Mouse (Mus musculus) myocyte (in vitro differentiated cells): ENCODE measurements around the gene Clcn6. TPM values are rescaled to one million over a fixed set of nuclear protein-coding genes. Genes with fewer than 3 reads are reported as not detected.
A peak's percentile ranks its signal among the peaks of the same experiment; 100 is the strongest.

Experiments
- H3K27me3 ChIP-seq: one replicate; pipeline ENCODE4 v1.6.1; 2011; ENCODE audit not compliant: control insufficient read depth, insufficient read depth, insufficient read length
- H3K36me3 ChIP-seq: one replicate; pipeline ENCODE4 v1.6.1; 2011; ENCODE audit not compliant: control insufficient read depth, insufficient read depth
- H3K4me2 ChIP-seq: one replicate; pipeline ENCODE4 v1.6.1; 2011; ENCODE audit warnings: low read depth, control low read depth
- H3K4me3 ChIP-seq: one replicate; pipeline ENCODE4 v1.5.1; 2011; ENCODE audit warnings: mild to moderate bottlenecking, control low read depth, moderate library complexity
- H3K79me2 ChIP-seq: one replicate; pipeline ENCODE4 v1.6.1; 2011; ENCODE audit not compliant: control insufficient read depth, insufficient read depth
- H3ac ChIP-seq: one replicate; pipeline ENCODE4 v1.6.1; 2011; ENCODE audit not compliant: control insufficient read depth, insufficient read length
- CEBPB ChIP-seq: IDR thresholded peaks from 2 replicates; pipeline ENCODE4 v1.6.1; 2011; ENCODE audit warnings: mild to moderate bottlenecking, moderate library complexity; ENCODE audit not compliant: poor library complexity, insufficient read depth, severe bottlenecking
- E2F4 ChIP-seq: IDR thresholded peaks from one replicate; pipeline ENCODE4 v1.6.1; 2011; ENCODE audit warnings: mild to moderate bottlenecking, control low read depth, moderate library complexity; ENCODE audit not compliant: insufficient read depth
- MYOD1 ChIP-seq, 3 experiments: IDR thresholded peaks; one replicate each; pipeline ENCODE4 v1.6.1; 2011; ENCODE audit warnings: control low read depth in 2 of 3, low read depth in 2 of 3, mild to moderate bottlenecking in 2 of 3, moderate library complexity in 1 of 3; ENCODE audit not compliant: insufficient read length in 2 of 3, control insufficient read depth in 1 of 3
- MYOG ChIP-seq, 3 experiments: IDR thresholded peaks; one replicate each; pipeline ENCODE4 v1.6.1; 2011; ENCODE audit warnings: control low read depth in 2 of 3, low read depth in 2 of 3, mild to moderate bottlenecking in 2 of 3; ENCODE audit not compliant: insufficient read length in 2 of 3, control insufficient read depth in 1 of 3, insufficient read depth in 1 of 3
- POLR2A ChIP-seq: IDR thresholded peaks from one replicate; pipeline ENCODE4 v1.6.1; 2011; ENCODE audit warnings: low read depth, mild to moderate bottlenecking, control low read depth, moderate library complexity; ENCODE audit not compliant: insufficient read length
- POLR2AphosphoS2 ChIP-seq: IDR thresholded peaks from one replicate; pipeline ENCODE4 v1.6.1; 2011; ENCODE audit warnings: low read depth, control low read depth; ENCODE audit not compliant: insufficient read length
- REST ChIP-seq: IDR thresholded peaks from one replicate; pipeline ENCODE4 v1.6.1; 2011; ENCODE audit warnings: mild to moderate bottlenecking, control low read depth, moderate library complexity; ENCODE audit not compliant: insufficient read depth, insufficient read length
- SRF ChIP-seq: IDR thresholded peaks from one replicate; pipeline ENCODE4 v1.6.1; 2011; ENCODE audit warnings: low read depth; ENCODE audit not compliant: control insufficient read depth, insufficient read length
- TCF12 ChIP-seq: IDR thresholded peaks from one replicate; pipeline ENCODE4 v1.6.1; 2011; ENCODE audit warnings: mild to moderate bottlenecking, control low read depth; ENCODE audit not compliant: poor library complexity, insufficient read depth, severe bottlenecking
- TCF3 ChIP-seq: IDR thresholded peaks from one replicate; pipeline ENCODE4 v1.6.1; 2011; ENCODE audit warnings: low read depth, control low read depth; ENCODE audit not compliant: insufficient read length
- USF1 ChIP-seq: IDR thresholded peaks from one replicate; pipeline ENCODE4 v1.6.1; 2011; ENCODE audit warnings: low read depth, mild to moderate bottlenecking, control low read depth, moderate library complexity
- polyA plus RNA-seq: library from polyadenylated mRNA; unstranded; fragments of >200 nt; fragmentation: generic; extraction: Trizol; gene quantifications from one replicate; pipeline ENCODE4 v1.2.1, GENCODE M21; 2012; ENCODE audit warnings: missing spikeins

Clcn6 gene
- polyA plus RNA-seq, 1 experiment: 19.6 TPM

- H3K79me2 ChIP-seq: no peaks in the 10 kb centered on the region
- no peaks in the 10 kb centered on the region for H3K36me3 ChIP-seq
- H3K4me2 ChIP-seq: no peak overlapping the region
- H3K27me3 ChIP-seq: peaks cover 5% of the 10 kb centered on the region
- H3ac ChIP-seq: no peak overlapping the region
- H3K4me3 ChIP-seq: no peak overlapping the region
- TF ChIP-seq POLR2A (no peak), SRF (no peak), USF1 (no peak), CEBPB (no peak), TCF3 (no peak), E2F4 (no peak), MYOG (IDR thresholded peaks at IDR 0.05; ENCODE audit: control insufficient read depth in 1 of 3, insufficient read depth in 1 of 3, insufficient read length in 2 of 3, low read depth in 2 of 3) (no peak), POLR2AphosphoS2 (no peak), REST (no peak), MYOD1 (IDR thresholded peaks at IDR 0.05; ENCODE audit: control insufficient read depth in 1 of 3, insufficient read length in 2 of 3, low read depth in 2 of 3) (no peak), TCF12 (no peak)
Observed at GRCm38 (mm10) chr4:147963623-147964022, 75.0 kb downstream of the Clcn6 start.

GRCm38 (mm10) chr4:147962781-147963180 is 75.8 kb downstream of the Clcn6 start:
- H3K4me3 ChIP-seq: no peak overlapping the region
- H3ac ChIP-seq: no peak overlapping the region
- peak overlapping the region; percentile 55 for H3K4me2 ChIP-seq
- H3K27me3 ChIP-seq: peaks cover 5% of the 10 kb centered on the region
- no peaks in the 10 kb centered on the region for H3K36me3 ChIP-seq
- H3K79me2 ChIP-seq: no peaks in the 10 kb centered on the region
- no peak for TF ChIP-seq TCF3
- no peak for TF ChIP-seq E2F4
- TF ChIP-seq MYOG (IDR thresholded peaks at IDR 0.05; ENCODE audit: control insufficient read depth in 1 of 3, insufficient read depth in 1 of 3, insufficient read length in 2 of 3, low read depth in 2 of 3): no peak
- TF ChIP-seq USF1: peak; percentile 46
- TF ChIP-seq CEBPB: no peak
- peak; percentile 54 for TF ChIP-seq POLR2A

GRCm38 (mm10) chr4:147959881-147960831 is 78.5 kb downstream of the Clcn6 start:
- Histone ChIP-seq H3K4me3 (no peak overlapping the region), H3K4me2 (peak overlapping the region; percentile 50), H3K36me3 (no peaks in the 10 kb centered on the region), H3K79me2 (no peaks in the 10 kb centered on the region), H3K27me3 (no peaks in the 10 kb centered on the region), H3ac (no peak overlapping the region)
- TF ChIP-seq MYOD1 (IDR thresholded peaks at IDR 0.05; ENCODE audit: control insufficient read depth in 1 of 3, insufficient read length in 2 of 3, low read depth in 2 of 3) (no peak), MYOG (IDR thresholded peaks at IDR 0.05; ENCODE audit: control insufficient read depth in 1 of 3, insufficient read depth in 1 of 3, insufficient read length in 2 of 3, low read depth in 2 of 3) (no peak), TCF3 (no peak), POLR2A (no peak)

- H3K4me2 ChIP-seq: no peak overlapping the region
- no peak overlapping the region for H3K4me3 ChIP-seq
- no peaks in the 10 kb centered on the region for H3K27me3 ChIP-seq
- H3K79me2 ChIP-seq: no peaks in the 10 kb centered on the region
- TF ChIP-seq REST (peak; percentile 94), SRF (no peak)
- no peak overlapping the region for H3ac ChIP-seq
- no peaks in the 10 kb centered on the region for H3K36me3 ChIP-seq
Observed at GRCm38 (mm10) chr4:147957141-147957540, 81.5 kb downstream of the Clcn6 start.

Other genes with a start within 250 kb of the Clcn6 start
- gene Zfp984, start 229.0 kb downstream of the Clcn6 start, polyA plus RNA-seq: 0.01 TPM
- gene Zfp933, start 190.5 kb downstream of the Clcn6 start, polyA plus RNA-seq: 0.66 TPM
- gene Miip, start 170.0 kb downstream of the Clcn6 start, polyA plus RNA-seq: 11.0 TPM
- gene Fv1, start 169.8 kb downstream of the Clcn6 start, polyA plus RNA-seq: 3.7 TPM
- gene Mfn2, start 134.1 kb downstream of the Clcn6 start, polyA plus RNA-seq: 75.8 TPM
- 77.2 TPM for gene Plod1, start 102.1 kb downstream of the Clcn6 start, polyA plus RNA-seq
- gene 2510039O18Rik, start 97.9 kb downstream of the Clcn6 start, polyA plus RNA-seq: 49.9 TPM
- 0.26 TPM for gene Nppb, start 53.0 kb downstream of the Clcn6 start, polyA plus RNA-seq
- gene Nppa, start 38.1 kb downstream of the Clcn6 start, polyA plus RNA-seq: not detected
- gene Mthfr, start 256 bp upstream of the Clcn6 start, polyA plus RNA-seq: 31.8 TPM
- gene Agtrap, start 49.2 kb upstream of the Clcn6 start, polyA plus RNA-seq: 10.9 TPM
- 31.0 TPM for gene Mad2l2, start 91.6 kb upstream of the Clcn6 start, polyA plus RNA-seq
- gene Draxin, start 91.9 kb upstream of the Clcn6 start, polyA plus RNA-seq: 0.04 TPM
- 89.7 TPM for gene Fbxo6, start 113.3 kb upstream of the Clcn6 start, polyA plus RNA-seq
- gene Fbxo44, start 121.7 kb upstream of the Clcn6 start, polyA plus RNA-seq: 3.1 TPM
- 0.85 TPM for gene Fbxo2, start 121.8 kb upstream of the Clcn6 start, polyA plus RNA-seq
- 0.01 TPM for gene Disp3, start 249.1 kb upstream of the Clcn6 start, polyA plus RNA-seq